Mouse (Mus musculus): ENCODE results near the gene Qprt. TPM values are rescaled to one million over a fixed set of nuclear protein-coding genes. Genes with fewer than 3 reads are reported as not detected.

Gene Qprt
- polyA plus RNA-seq, 2 experiments: 4.3 to 6.0 TPM

DNA sequence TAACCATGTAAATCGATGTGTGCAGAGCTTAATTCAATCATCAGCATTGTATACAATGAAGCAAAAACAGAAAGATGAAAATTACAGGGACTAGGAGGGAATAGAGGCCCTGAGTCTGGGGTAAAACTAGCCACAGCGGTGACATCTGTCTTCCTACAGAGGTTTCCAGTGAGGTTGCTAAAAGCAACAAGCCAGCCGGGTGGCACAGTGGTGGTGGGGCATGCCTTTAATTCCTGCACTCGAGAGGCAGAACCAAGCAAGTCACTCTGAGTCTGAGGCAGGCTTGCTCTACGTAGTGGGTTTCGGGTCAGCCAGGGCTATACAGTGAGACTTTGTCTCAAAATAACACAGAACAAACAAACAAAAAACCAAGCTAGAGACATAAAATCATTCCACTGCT, 19.9 kb downstream of the Qprt start:
- 75% methylated on average over 6 of the region's 6 CpGs for WGBS
- ATAC-seq (ENCODE audit: low FRiP score, low read depth) (no peak), DNase-seq (ENCODE audit: low spot score) (no peak)
- Histone ChIP-seq H3K4me2 (replicated peaks; ENCODE audit: low read depth, low read length, severe bottlenecking) (no peak overlapping the region), H3K27me3 (ENCODE audit: control insufficient read depth, insufficient read depth, low read length) (no peaks in the 10 kb centered on the region), H3K9me3 (ENCODE audit: control insufficient read depth, low read length) (no peaks in the 10 kb centered on the region), H3K36me3 (ENCODE audit: control insufficient read depth, insufficient read depth, low read length) (no peaks in the 10 kb centered on the region), H3K4me1 (ENCODE audit: control insufficient read depth, insufficient read depth, low read length) (no peaks in the 10 kb centered on the region), H3K4me3 (replicated peaks; ENCODE audit: low read length) (no peak overlapping the region), H3K27ac (replicated peaks; ENCODE audit: low read depth, low read length) (no peak overlapping the region), H3K9ac (ENCODE audit: low read depth, low read length, severe bottlenecking) (no peak overlapping the region)
- TF ChIP-seq POLR2A (IDR thresholded peaks at IDR 0.05; ENCODE audit: borderline replicate concordance, extremely low read depth, insufficient read depth, insufficient read length): no peak

- 24% methylated on average over 2 of the region's 2 CpGs for WGBS
- Histone ChIP-seq H3K27ac (replicated peaks; ENCODE audit: low read depth, low read length) (no peak overlapping the region), H3K4me2 (replicated peaks; ENCODE audit: low read depth, low read length, severe bottlenecking) (no peak overlapping the region), H3K4me3 (replicated peaks; ENCODE audit: low read length) (no peak overlapping the region), H3K9me3 (ENCODE audit: control insufficient read depth, low read length) (no peaks in the 10 kb centered on the region), H3K4me1 (ENCODE audit: control insufficient read depth, insufficient read depth, low read length) (no peaks in the 10 kb centered on the region), H3K36me3 (ENCODE audit: control insufficient read depth, insufficient read depth, low read length) (no peaks in the 10 kb centered on the region), H3K27me3 (ENCODE audit: control insufficient read depth, insufficient read depth, low read length) (no peaks in the 10 kb centered on the region), H3K9ac (ENCODE audit: low read depth, low read length, severe bottlenecking) (no peak overlapping the region)
- DNase-seq (ENCODE audit: low spot score) (no peak), ATAC-seq (ENCODE audit: low FRiP score, low read depth) (no peak)
- no peak for TF ChIP-seq POLR2A (IDR thresholded peaks at IDR 0.05; ENCODE audit: borderline replicate concordance, extremely low read depth, insufficient read depth, insufficient read length)
These were observed 20.5 kb downstream of the Qprt start for GRCm38 (mm10) chr7:127101451-127102016.

GRCm38 (mm10) chr7:127099528-127099927, 22.5 kb downstream of the Qprt start:
- H3K27ac ChIP-seq (replicated peaks; ENCODE audit: low read depth, low read length): no peak overlapping the region
- no peaks in the 10 kb centered on the region for H3K4me1 ChIP-seq (ENCODE audit: control insufficient read depth, insufficient read depth, low read length)
- ATAC-seq (ENCODE audit: low FRiP score, low read depth) (no peak), DNase-seq (ENCODE audit: low spot score) (no peak)
- H3K36me3 ChIP-seq (ENCODE audit: control insufficient read depth, insufficient read depth, low read length): no peaks in the 10 kb centered on the region
- H3K4me3 ChIP-seq (replicated peaks; ENCODE audit: low read length): no peak overlapping the region
- TF ChIP-seq POLR2A (IDR thresholded peaks at IDR 0.05; ENCODE audit: borderline replicate concordance, extremely low read depth, insufficient read depth, insufficient read length): no peak
- H3K4me2 ChIP-seq (replicated peaks; ENCODE audit: low read depth, low read length, severe bottlenecking): no peak overlapping the region
- 88% methylated on average over 4 of the region's 4 CpGs for WGBS
- no peaks in the 10 kb centered on the region for H3K27me3 ChIP-seq (ENCODE audit: control insufficient read depth, insufficient read depth, low read length)
- no peak overlapping the region for H3K9ac ChIP-seq (ENCODE audit: low read depth, low read length, severe bottlenecking)
- no peaks in the 10 kb centered on the region for H3K9me3 ChIP-seq (ENCODE audit: control insufficient read depth, low read length)

DNA sequence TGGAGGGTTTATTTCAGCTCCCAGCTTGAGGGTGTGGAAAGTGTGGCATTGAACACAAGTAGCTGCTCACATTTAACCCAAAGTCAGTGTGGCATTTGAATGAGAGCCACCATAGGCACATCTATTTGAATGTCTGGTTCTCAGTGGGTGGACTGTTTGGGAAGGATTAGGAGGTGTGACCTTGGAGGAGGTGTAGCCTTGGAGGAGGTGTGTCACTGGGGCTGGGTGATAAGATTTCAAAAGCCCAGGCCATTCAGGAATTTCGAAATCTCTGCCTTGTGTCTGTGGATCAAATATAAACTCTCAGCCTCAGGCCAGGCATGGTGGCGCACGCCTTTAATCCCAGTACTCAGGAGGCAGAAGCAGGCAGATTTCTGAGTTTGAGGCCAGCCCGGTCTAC, 23.1 kb downstream of the Qprt start:
- DNase-seq (ENCODE audit: low spot score) (no peak), ATAC-seq (ENCODE audit: low FRiP score, low read depth) (no peak)
- H3K4me2 ChIP-seq (replicated peaks; ENCODE audit: low read depth, low read length, severe bottlenecking): no peak overlapping the region
- no peaks in the 10 kb centered on the region for H3K4me1 ChIP-seq (ENCODE audit: control insufficient read depth, insufficient read depth, low read length)
- no peaks in the 10 kb centered on the region for H3K9me3 ChIP-seq (ENCODE audit: control insufficient read depth, low read length)
- H3K27me3 ChIP-seq (ENCODE audit: control insufficient read depth, insufficient read depth, low read length): no peaks in the 10 kb centered on the region
- no peak for TF ChIP-seq POLR2A (IDR thresholded peaks at IDR 0.05; ENCODE audit: borderline replicate concordance, extremely low read depth, insufficient read depth, insufficient read length)
- no peak overlapping the region for H3K27ac ChIP-seq (replicated peaks; ENCODE audit: low read depth, low read length)
- no peaks in the 10 kb centered on the region for H3K36me3 ChIP-seq (ENCODE audit: control insufficient read depth, insufficient read depth, low read length)
- whole genome bisulfite sequencing: 90% methylated on average over 4 of the region's 4 CpGs
- H3K4me3 ChIP-seq (replicated peaks; ENCODE audit: low read length): no peak overlapping the region
- no peak overlapping the region for H3K9ac ChIP-seq (ENCODE audit: low read depth, low read length, severe bottlenecking)

DNA sequence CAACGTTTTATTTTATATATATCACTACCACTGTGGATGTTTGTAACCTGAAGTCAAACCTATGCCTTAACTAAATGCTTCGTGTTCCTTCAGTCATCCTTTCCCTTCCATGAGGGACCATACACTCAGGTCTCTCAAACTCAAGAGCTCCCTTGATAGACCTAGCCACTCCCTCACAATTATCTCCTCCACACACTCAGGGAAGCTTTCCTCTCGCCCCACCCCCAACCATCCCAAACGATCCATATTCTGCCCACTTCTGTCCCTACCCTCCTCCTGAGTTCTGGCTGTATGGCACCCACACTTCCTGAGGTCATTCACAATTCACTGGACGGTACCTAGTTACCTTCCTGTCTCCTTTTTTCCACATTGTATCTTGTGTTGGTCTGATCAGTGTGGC, 23.5 kb downstream of the Qprt start:
- WGBS: 84% methylated on average over 5 of the region's 5 CpGs
- ATAC-seq (ENCODE audit: low FRiP score, low read depth) (no peak), DNase-seq (ENCODE audit: low spot score) (no peak)
- no peak overlapping the region for H3K9ac ChIP-seq (ENCODE audit: low read depth, low read length, severe bottlenecking)
- TF ChIP-seq POLR2A (IDR thresholded peaks at IDR 0.05; ENCODE audit: borderline replicate concordance, extremely low read depth, insufficient read depth, insufficient read length): no peak
- H3K4me3 ChIP-seq (replicated peaks; ENCODE audit: low read length): no peak overlapping the region
- no peaks in the 10 kb centered on the region for H3K36me3 ChIP-seq (ENCODE audit: control insufficient read depth, insufficient read depth, low read length)
- H3K27me3 ChIP-seq (ENCODE audit: control insufficient read depth, insufficient read depth, low read length): no peaks in the 10 kb centered on the region
- H3K4me2 ChIP-seq (replicated peaks; ENCODE audit: low read depth, low read length, severe bottlenecking): no peak overlapping the region
- H3K9me3 ChIP-seq (ENCODE audit: control insufficient read depth, low read length): no peaks in the 10 kb centered on the region
- H3K27ac ChIP-seq (replicated peaks; ENCODE audit: low read depth, low read length): no peak overlapping the region
- no peaks in the 10 kb centered on the region for H3K4me1 ChIP-seq (ENCODE audit: control insufficient read depth, insufficient read depth, low read length)

DNA sequence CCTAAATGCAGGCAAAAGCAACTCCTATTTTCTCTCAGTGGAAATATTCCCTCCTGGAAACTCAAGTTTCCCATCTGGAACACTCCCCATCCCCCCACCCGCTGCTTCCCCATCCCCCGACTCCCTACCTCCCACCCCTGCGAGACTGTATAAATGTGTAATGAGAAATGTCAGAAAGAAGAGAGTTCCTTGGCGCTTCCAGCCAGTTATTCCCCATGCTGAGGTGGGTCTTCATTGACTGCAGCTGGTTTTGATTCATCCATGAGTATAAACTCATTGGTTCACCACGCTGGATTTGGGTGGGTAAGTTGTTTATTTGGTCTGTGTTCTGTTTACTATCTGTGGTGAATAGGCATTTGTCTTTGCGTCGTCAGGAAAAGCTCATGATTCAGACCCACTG, 25.6 kb downstream of the Qprt start:
- no peaks in the 10 kb centered on the region for H3K36me3 ChIP-seq (ENCODE audit: control insufficient read depth, insufficient read depth, low read length)
- no peaks in the 10 kb centered on the region for H3K9me3 ChIP-seq (ENCODE audit: control insufficient read depth, low read length)
- H3K27ac ChIP-seq (replicated peaks; ENCODE audit: low read depth, low read length): no peak overlapping the region
- no peak overlapping the region for H3K4me3 ChIP-seq (replicated peaks; ENCODE audit: low read length)
- no peak for TF ChIP-seq POLR2A (IDR thresholded peaks at IDR 0.05; ENCODE audit: borderline replicate concordance, extremely low read depth, insufficient read depth, insufficient read length)
- no peaks in the 10 kb centered on the region for H3K27me3 ChIP-seq (ENCODE audit: control insufficient read depth, insufficient read depth, low read length)
- no peak overlapping the region for H3K4me2 ChIP-seq (replicated peaks; ENCODE audit: low read depth, low read length, severe bottlenecking)
- WGBS: 58% methylated on average over 7 of the region's 7 CpGs
- no peak for ATAC-seq (ENCODE audit: low FRiP score, low read depth)
- no peaks in the 10 kb centered on the region for H3K4me1 ChIP-seq (ENCODE audit: control insufficient read depth, insufficient read depth, low read length)
- no peak for DNase-seq (ENCODE audit: low spot score)
- H3K9ac ChIP-seq (ENCODE audit: low read depth, low read length, severe bottlenecking): no peak overlapping the region

Measured in limb, embryonic 14.5 days (tissue).